Mouse (Mus musculus): ENCODE data around the gene 1300017J02Rik. TPM values are rescaled to one million over a fixed set of nuclear protein-coding genes. Genes with fewer than 3 reads are reported as not detected.
A peak's percentile ranks its signal among the peaks of the same experiment; 100 is the strongest.

Gene 1300017J02Rik
- total RNA-seq, 2 experiments from 2014 or later, result not detected

GRCm38 (mm10) chr9:103252906-103253305 is 52.0 kb downstream of the 1300017J02Rik start:
- H3K4me3 ChIP-seq, result no peak overlapping the region
- intact Hi-C loops (cut with DNase I), result loop anchor here (10.0 kb wide), 1 partner anchor 278 kb away; no protein-coding TSS in a partner anchor
- no peak overlapping the region for H3K27ac ChIP-seq
- TF ChIP-seq CTCF (IDR thresholded peaks at IDR 0.05), result no peak
- no peak for DNase-seq (ENCODE audit: extremely low spot score in 1 of 2, low spot score in 2 of 2)

- no peak for TF ChIP-seq CTCF (IDR thresholded peaks at IDR 0.05)
- Histone ChIP-seq H3K4me3 (no peak overlapping the region), H3K27ac (no peak overlapping the region)
- intact Hi-C loops (cut with DNase I), result no loop called here
- DNase-seq (ENCODE audit: extremely low spot score in 1 of 2, low spot score in 2 of 2), result no peak
Measured at GRCm38 (mm10) chr9:103248618-103249017, 56.3 kb downstream of the 1300017J02Rik start.

- H3K27ac ChIP-seq, result no peak overlapping the region
- H3K4me3 ChIP-seq, result no peak overlapping the region
- no peak for DNase-seq (ENCODE audit: extremely low spot score in 1 of 2, low spot score in 2 of 2)
- intact Hi-C loops (cut with DNase I), result no loop called here
- TF ChIP-seq CTCF (IDR thresholded peaks at IDR 0.05), result no peak; the same call in none of the 2 replicates
Measured at GRCm38 (mm10) chr9:103246526-103247168, 58.2 kb downstream of the 1300017J02Rik start.

- H3K4me3 ChIP-seq, result no peak overlapping the region
- intact Hi-C loops (cut with DNase I), result no loop called here
- no peak for TF ChIP-seq CTCF (IDR thresholded peaks at IDR 0.05)
- H3K27ac ChIP-seq, result no peak overlapping the region
- DNase-seq (ENCODE audit: extremely low spot score in 1 of 2, low spot score in 2 of 2), result no peak
Measured at GRCm38 (mm10) chr9:103243640-103244039, 61.2 kb downstream of the 1300017J02Rik start.

GRCm38 (mm10) chr9:103241206-103241605 is 63.7 kb downstream of the 1300017J02Rik start:
- DNase-seq (ENCODE audit: extremely low spot score in 1 of 2, low spot score in 2 of 2), result no peak
- intact Hi-C loops (cut with DNase I), result no loop called here
- H3K4me3 ChIP-seq, result no peak overlapping the region
- no peak overlapping the region for H3K27ac ChIP-seq
- TF ChIP-seq CTCF (IDR thresholded peaks at IDR 0.05), result no peak

- no peak overlapping the region for H3K4me3 ChIP-seq
- H3K27ac ChIP-seq, result no peak overlapping the region
- intact Hi-C loops (cut with DNase I), result no loop called here
- TF ChIP-seq CTCF (IDR thresholded peaks at IDR 0.05), result no peak
- DNase-seq (ENCODE audit: extremely low spot score in 1 of 2, low spot score in 2 of 2), result no peak
Measured at GRCm38 (mm10) chr9:103239471-103239870, 65.4 kb downstream of the 1300017J02Rik start.

GRCm38 (mm10) chr9:103234565-103235165 is 70.2 kb downstream of the 1300017J02Rik start:
- H3K27ac ChIP-seq, result peak overlapping the region; percentile 19; the same call in 1 of the 2 replicates
- DNase-seq (ENCODE audit: extremely low spot score in 1 of 2, low spot score in 2 of 2), result no peak

GRCm38 (mm10) chr9:103234059-103234458 is 70.8 kb downstream of the 1300017J02Rik start:
- intact Hi-C loops (cut with DNase I), result no loop called here
- no peak for DNase-seq (ENCODE audit: extremely low spot score in 1 of 2, low spot score in 2 of 2)
- TF ChIP-seq CTCF (IDR thresholded peaks at IDR 0.05), result no peak
- Histone ChIP-seq H3K27ac (peak overlapping the region; percentile 6; the same call in 1 of the 2 replicates), H3K4me3 (no peak overlapping the region)

More at GRCm38 (mm10) chr9:103234565-103235165, 70.2 kb downstream of the 1300017J02Rik start:
- H3K4me3 ChIP-seq, result no peak overlapping the region
- TF ChIP-seq CTCF (IDR thresholded peaks at IDR 0.05), result no peak
- intact Hi-C loops (cut with DNase I), result no loop called here

- no peak for DNase-seq (ENCODE audit: extremely low spot score in 1 of 2, low spot score in 2 of 2)
- 0 out of 2 replicates have a peak overlapping the region, but pooled peaks have one; percentile 16 for H3K27ac ChIP-seq
- intact Hi-C loops (cut with DNase I), result no loop called here
- TF ChIP-seq CTCF (IDR thresholded peaks at IDR 0.05), result no peak
- no peak overlapping the region for H3K4me3 ChIP-seq
Measured at GRCm38 (mm10) chr9:103233006-103233395, 71.9 kb downstream of the 1300017J02Rik start.

GRCm38 (mm10) chr9:103232232-103233005 is 72.5 kb downstream of the 1300017J02Rik start:
- no peak for DNase-seq (ENCODE audit: extremely low spot score in 1 of 2, low spot score in 2 of 2)
- no peak for TF ChIP-seq CTCF (IDR thresholded peaks at IDR 0.05)
- Histone ChIP-seq H3K27ac (no peak overlapping the region), H3K4me3 (no peak overlapping the region)
- intact Hi-C loops (cut with DNase I), result no loop called here

- Histone ChIP-seq H3K27ac (peak within 1 kb of the TSS; percentile 73), H3K4me3 (peak within 1 kb of the TSS; percentile 13; the same call in 1 of the 2 replicates)
- no peak for TF ChIP-seq CTCF (IDR thresholded peaks at IDR 0.05)
- peak; percentile 24 to 43 for DNase-seq (ENCODE audit: extremely low spot score in 1 of 2, low spot score in 2 of 2)
- intact Hi-C loops (cut with DNase I), result no loop called here
Measured at GRCm38 (mm10) chr9:103230151-103230951, 74.5 kb downstream of the 1300017J02Rik start, which contains the start of the genes Gm20425 and Trf. TSS of gene Gm20425 (minus strand) at chr9:103230307. TSS of gene Trf (minus strand) at chr9:103230444.
